Mouse (Mus musculus) limb, embryonic 13.5 days (tissue): ENCODE data around the gene Fbxl21. TPM values are rescaled to one million over a fixed set of nuclear protein-coding genes. Genes with fewer than 3 reads are reported as not detected.

Source experiments
- ATAC-seq: fragments of 200-750 bp; cut with Nextera tagmentation; 2 replicates; pipeline ENCODE4 v1.8.0; 2017; ENCODE audit warnings: low read depth, moderate number of reproducible peaks, moderate TSS enrichment; ENCODE audit not compliant: low FRiP score
- H3K27ac ChIP-seq: fragments of 300-500 bp; sonication (generic); 2 replicates; pipeline ENCODE4 v1.5.1; 2015; ENCODE audit warnings: inconsistent platforms, mild to moderate bottlenecking, moderate library complexity
- H3K27me3 ChIP-seq: fragments of 300-500 bp; sonication (generic); 2 replicates; pipeline ENCODE4 v1.6.1; 2015; ENCODE audit warnings: mild to moderate bottlenecking, inconsistent platforms
- H3K36me3 ChIP-seq: fragments of 300-500 bp; sonication (generic); 2 replicates; pipeline ENCODE4 v1.6.1; 2015; ENCODE audit warnings: inconsistent platforms, mild to moderate bottlenecking, moderate library complexity
- H3K4me1 ChIP-seq: fragments of 300-500 bp; sonication (generic); 2 replicates; pipeline ENCODE4 v1.6.1; 2015; ENCODE audit warnings: inconsistent platforms
- H3K4me2 ChIP-seq: fragments of 300-500 bp; sonication (generic); replicated peaks from 2 replicates; pipeline ENCODE4 v1.6.1; 2015; ENCODE audit warnings: inconsistent platforms, mild to moderate bottlenecking, moderate library complexity
- H3K4me3 ChIP-seq: fragments of 300-500 bp; sonication (generic); 2 replicates; pipeline ENCODE4 v1.5.1; 2015; ENCODE audit warnings: moderate library complexity, mild to moderate bottlenecking, inconsistent platforms
- H3K9ac ChIP-seq: fragments of 300-500 bp; sonication (generic); 2 replicates; pipeline ENCODE4 v1.6.1; 2015; ENCODE audit warnings: mild to moderate bottlenecking, inconsistent platforms
- H3K9me3 ChIP-seq: fragments of 300-500 bp; sonication (generic); 2 replicates; pipeline ENCODE4 v1.6.1; 2016; ENCODE audit warnings: inconsistent platforms
- WGBS: fragments of 180-500 bp; shearing (Covaris S2); methylation state at CpG from one replicate; pipeline ENCODE4 v1.1.7; 2015; 5-methylcytosine and 5-hydroxymethylcytosine counted together
- polyA plus RNA-seq: library from polyadenylated mRNA; unstranded; fragments of >200 nt; fragmentation: Nextera tagmentation; extraction: Ambion mirVana; gene quantifications from 2 replicates; pipeline ENCODE4 v1.2.1, GENCODE M21; 2015

Fbxl21 gene
- polyA plus RNA-seq, 1 experiment from 2014 or later: 3.0 TPM

- no peak for ATAC-seq
- no peak overlapping the region for H3K27ac ChIP-seq
- H3K9ac ChIP-seq: no peak overlapping the region
- no peaks in the 10 kb centered on the region for H3K4me1 ChIP-seq
- peaks cover 5% of the 10 kb centered on the region for H3K36me3 ChIP-seq
- H3K9me3 ChIP-seq: peaks cover 9% of the 10 kb centered on the region; the same call in 1 of the 2 replicates
- H3K27me3 ChIP-seq: no peaks in the 10 kb centered on the region
- WGBS: 85% methylated on average over 12 of the region's 12 CpGs
- no peak overlapping the region for H3K4me2 ChIP-seq
- no peak overlapping the region for H3K4me3 ChIP-seq
These were observed 14.8 kb downstream of the Fbxl21 start for GRCm38 (mm10) chr13:56537026-56537425.

GRCm38 (mm10) chr13:56539846-56540245 is 17.6 kb downstream of the Fbxl21 start:
- Histone ChIP-seq H3K9ac (no peak overlapping the region), H3K4me2 (no peak overlapping the region), H3K4me3 (no peak overlapping the region), H3K36me3 (no peaks in the 10 kb centered on the region), H3K27me3 (no peaks in the 10 kb centered on the region), H3K4me1 (0 out of 2 replicates have a peak, but pooled peaks cover under 1% of the 10 kb centered on the region), H3K9me3 (peaks cover 4% of the 10 kb centered on the region; the same call in 1 of the 2 replicates), H3K27ac (no peak overlapping the region)
- no peak for ATAC-seq
- WGBS: 93% methylated on average over 4 of the region's 4 CpGs

GRCm38 (mm10) chr13:56543805-56544204 is 21.5 kb downstream of the Fbxl21 start:
- H3K9me3 ChIP-seq: no peaks in the 10 kb centered on the region
- H3K4me2 ChIP-seq: no peak overlapping the region
- H3K4me3 ChIP-seq: no peak overlapping the region
- H3K4me1 ChIP-seq: 0 out of 2 replicates have a peak, but pooled peaks cover 5% of the 10 kb centered on the region
- H3K36me3 ChIP-seq: no peaks in the 10 kb centered on the region
- H3K27me3 ChIP-seq: no peaks in the 10 kb centered on the region
- no peak overlapping the region for H3K27ac ChIP-seq
- no peak for ATAC-seq
- 71% methylated on average over 9 of the region's 9 CpGs for WGBS
- H3K9ac ChIP-seq: no peak overlapping the region

- no peaks in the 10 kb centered on the region for H3K36me3 ChIP-seq
- no peak overlapping the region for H3K4me2 ChIP-seq
- no peaks in the 10 kb centered on the region for H3K27me3 ChIP-seq
- WGBS: 53% methylated on average over 3 of the region's 3 CpGs
- no peak for ATAC-seq
- no peak overlapping the region for H3K9ac ChIP-seq
- no peak overlapping the region for H3K4me3 ChIP-seq
- H3K4me1 ChIP-seq: 0 out of 2 replicates have a peak, but pooled peaks cover 5% of the 10 kb centered on the region
- no peaks in the 10 kb centered on the region for H3K9me3 ChIP-seq
- H3K27ac ChIP-seq: no peak overlapping the region
These were observed 22.7 kb downstream of the Fbxl21 start for GRCm38 (mm10) chr13:56544956-56545355.

- no peak within 1 kb of the TSS for H3K9ac ChIP-seq
- H3K9me3 ChIP-seq: no peaks in the 10 kb centered on the region
- H3K36me3 ChIP-seq: no peaks in the 10 kb centered on the region
- no peak within 1 kb of the TSS for H3K4me3 ChIP-seq
- no peaks in the 10 kb centered on the region for H3K27me3 ChIP-seq
- 77% methylated on average over 9 of the region's 9 CpGs for WGBS
- ATAC-seq: no peak
- H3K4me1 ChIP-seq: 0 out of 2 replicates have a peak, but pooled peaks cover 5% of the 10 kb centered on the region
- no peak within 1 kb of the TSS for H3K27ac ChIP-seq
- no peak within 1 kb of the TSS for H3K4me2 ChIP-seq
These were observed 26.1 kb downstream of the Fbxl21 start, which contains the start of gene Lect2 for GRCm38 (mm10) chr13:56548401-56548800. Gene Lect2, minus strand, starts transcription at chr13:56548502.

- Histone ChIP-seq H3K4me1 (0 out of 2 replicates have a peak, but pooled peaks cover 5% of the 10 kb centered on the region), H3K4me2 (no peak overlapping the region), H3K9ac (no peak overlapping the region), H3K27me3 (no peaks in the 10 kb centered on the region), H3K4me3 (no peak overlapping the region), H3K27ac (no peak overlapping the region), H3K9me3 (no peaks in the 10 kb centered on the region), H3K36me3 (no peaks in the 10 kb centered on the region)
- no peak for ATAC-seq
- WGBS: 59% methylated on average over 4 of the region's 4 CpGs
These were observed 27.1 kb downstream of the Fbxl21 start for GRCm38 (mm10) chr13:56549364-56549763.

- no peak overlapping the region for H3K27ac ChIP-seq
- H3K4me3 ChIP-seq: no peak overlapping the region
- 15% methylated on average over 1 of the region's 1 CpGs for WGBS
- no peak overlapping the region for H3K9ac ChIP-seq
- H3K4me1 ChIP-seq: no peaks in the 10 kb centered on the region
- no peaks in the 10 kb centered on the region for H3K9me3 ChIP-seq
- no peaks in the 10 kb centered on the region for H3K27me3 ChIP-seq
- H3K4me2 ChIP-seq: no peak overlapping the region
- no peaks in the 10 kb centered on the region for H3K36me3 ChIP-seq
- no peak for ATAC-seq
These were observed 28.3 kb downstream of the Fbxl21 start for GRCm38 (mm10) chr13:56550574-56550973.

GRCm38 (mm10) chr13:56551661-56552060 is 29.4 kb downstream of the Fbxl21 start:
- Histone ChIP-seq H3K36me3 (no peaks in the 10 kb centered on the region), H3K27ac (no peak overlapping the region)
- WGBS: 68% methylated on average over 6 of the region's 6 CpGs

GRCm38 (mm10) chr13:56553923-56554322 is 31.7 kb downstream of the Fbxl21 start:
- H3K9ac ChIP-seq: no peak overlapping the region
- 63% methylated on average over 2 of the region's 2 CpGs for WGBS
- H3K4me1 ChIP-seq: peaks cover 3% of the 10 kb centered on the region; the same call in 1 of the 2 replicates
- no peak for ATAC-seq
- H3K27me3 ChIP-seq: no peaks in the 10 kb centered on the region
- no peak overlapping the region for H3K27ac ChIP-seq
- no peaks in the 10 kb centered on the region for H3K36me3 ChIP-seq
- H3K4me2 ChIP-seq: no peak overlapping the region
- H3K4me3 ChIP-seq: no peak overlapping the region
- H3K9me3 ChIP-seq: no peaks in the 10 kb centered on the region

More at GRCm38 (mm10) chr13:56551661-56552060, 29.4 kb downstream of the Fbxl21 start:
- ATAC-seq: no peak
- no peak overlapping the region for H3K4me2 ChIP-seq
- H3K9ac ChIP-seq: no peak overlapping the region
- no peak overlapping the region for H3K4me3 ChIP-seq
- H3K9me3 ChIP-seq: no peaks in the 10 kb centered on the region
- no peaks in the 10 kb centered on the region for H3K4me1 ChIP-seq
- H3K27me3 ChIP-seq: no peaks in the 10 kb centered on the region

- Histone ChIP-seq H3K4me2 (no peak overlapping the region), H3K27me3 (no peaks in the 10 kb centered on the region), H3K9ac (no peak overlapping the region), H3K9me3 (no peaks in the 10 kb centered on the region), H3K27ac (no peak overlapping the region), H3K4me3 (no peak overlapping the region), H3K36me3 (no peaks in the 10 kb centered on the region), H3K4me1 (peaks cover 3% of the 10 kb centered on the region; the same call in 1 of the 2 replicates)
- WGBS: 11% methylated on average over 2 of the region's 2 CpGs
- ATAC-seq: no peak; the same call in 1 of the 2 replicates
These were observed 32.1 kb downstream of the Fbxl21 start for GRCm38 (mm10) chr13:56554409-56554808.

- no peak overlapping the region for H3K4me2 ChIP-seq
- no peak for ATAC-seq
- no peak overlapping the region for H3K9ac ChIP-seq
- H3K4me1 ChIP-seq: peaks cover 3% of the 10 kb centered on the region; the same call in 1 of the 2 replicates
- 5% methylated on average over 1 of the region's 1 CpGs for WGBS
- H3K27ac ChIP-seq: no peak overlapping the region
- H3K36me3 ChIP-seq: no peaks in the 10 kb centered on the region
- no peaks in the 10 kb centered on the region for H3K9me3 ChIP-seq
- no peaks in the 10 kb centered on the region for H3K27me3 ChIP-seq
- H3K4me3 ChIP-seq: no peak overlapping the region
These were observed 33.7 kb downstream of the Fbxl21 start for GRCm38 (mm10) chr13:56555957-56556356.

- Histone ChIP-seq H3K4me2 (no peak overlapping the region), H3K4me3 (no peak overlapping the region), H3K9me3 (no peaks in the 10 kb centered on the region), H3K27ac (no peak overlapping the region), H3K9ac (no peak overlapping the region), H3K27me3 (no peaks in the 10 kb centered on the region), H3K4me1 (peaks cover 6% of the 10 kb centered on the region), H3K36me3 (no peaks in the 10 kb centered on the region)
- no peak for ATAC-seq
- WGBS: 63% methylated on average over 3 of the region's 3 CpGs
These were observed 34.4 kb downstream of the Fbxl21 start for GRCm38 (mm10) chr13:56556701-56557100.

- H3K27me3 ChIP-seq: no peaks in the 10 kb centered on the region
- H3K4me1 ChIP-seq: peaks cover 6% of the 10 kb centered on the region
- H3K27ac ChIP-seq: no peak overlapping the region
- no peak overlapping the region for H3K4me2 ChIP-seq
- ATAC-seq: no peak
- WGBS: 45% methylated on average over 3 of the region's 3 CpGs
- no peak overlapping the region for H3K4me3 ChIP-seq
- no peak overlapping the region for H3K9ac ChIP-seq
- H3K36me3 ChIP-seq: no peaks in the 10 kb centered on the region
- no peaks in the 10 kb centered on the region for H3K9me3 ChIP-seq
These were observed 36.5 kb downstream of the Fbxl21 start for GRCm38 (mm10) chr13:56558811-56559210.
